Mouse (Mus musculus) intestine, embryonic 16.5 days (tissue): ENCODE measurements around the gene Gosr2. TPM values are rescaled to one million over a fixed set of nuclear protein-coding genes. Genes with fewer than 3 reads are reported as not detected.

Experiments
- ATAC-seq: fragments of 200-750 bp; cut with Nextera tagmentation; 2 replicates; pipeline ENCODE4 v1.8.0; 2017; ENCODE audit warnings: moderate TSS enrichment, moderate library complexity
- H3K27ac ChIP-seq: fragments of 300-500 bp; sonication (generic); 2 replicates; pipeline ENCODE4 v1.5.1; 2014; ENCODE audit warnings: mild to moderate bottlenecking, low read length
- H3K27me3 ChIP-seq: fragments of 300-500 bp; sonication (generic); replicated peaks from 2 replicates; pipeline ENCODE4 v1.6.1; 2014; ENCODE audit warnings: low read length, control low read depth, mixed read lengths; ENCODE audit not compliant: control insufficient read depth, insufficient read depth
- H3K36me3 ChIP-seq: fragments of 300-500 bp; sonication (generic); 2 replicates; pipeline ENCODE4 v1.6.1; 2014; ENCODE audit warnings: low read length, control low read depth; ENCODE audit not compliant: control insufficient read depth, insufficient read depth
- H3K4me1 ChIP-seq: fragments of 300-500 bp; sonication (generic); 2 replicates; pipeline ENCODE4 v1.6.1; 2014; ENCODE audit warnings: low read length, control low read depth, mixed read lengths; ENCODE audit not compliant: control insufficient read depth, insufficient read depth
- H3K4me2 ChIP-seq: fragments of 300-500 bp; sonication (generic); 2 replicates; pipeline ENCODE4 v1.6.1; 2014; ENCODE audit warnings: low read depth, low read length, control low read depth
- H3K4me3 ChIP-seq: fragments of 300-500 bp; sonication (generic); 2 replicates; pipeline ENCODE4 v1.5.1; 2014; ENCODE audit warnings: mild to moderate bottlenecking, low read length
- H3K9ac ChIP-seq: fragments of 300-500 bp; sonication (generic); 2 replicates; pipeline ENCODE4 v1.6.1; 2014; ENCODE audit warnings: low read depth, low read length
- H3K9me3 ChIP-seq: fragments of 300-500 bp; sonication (generic); 2 replicates; pipeline ENCODE4 v1.6.1; 2016; ENCODE audit warnings: low read length, control low read depth; ENCODE audit not compliant: control insufficient read depth
- WGBS: fragments of 180-500 bp; shearing (Covaris S2); extraction: QIAGEN DNeasy Blood & Tissue Kit; methylation state at CpG from one replicate; pipeline ENCODE4 v1.1.7; 2014; 5-methylcytosine and 5-hydroxymethylcytosine counted together
- polyA plus RNA-seq: library from polyadenylated mRNA; unstranded; fragments of >200 nt; fragmentation: Nextera tagmentation; extraction: Ambion mirVana; gene quantifications from 2 replicates; pipeline ENCODE4 v1.2.1, GENCODE M21; 2015

Gosr2 gene
- polyA plus RNA-seq, 1 experiment from 2014 or later, result 73.3 TPM

- Histone ChIP-seq H3K9me3 (no peaks in the 10 kb centered on the region), H3K4me2 (no peak overlapping the region), H3K36me3 (peaks cover 8% of the 10 kb centered on the region; the same call in 1 of the 2 replicates), H3K27ac (no peak overlapping the region), H3K4me3 (no peak overlapping the region), H3K9ac (no peak overlapping the region), H3K27me3 (no peaks in the 10 kb centered on the region), H3K4me1 (no peaks in the 10 kb centered on the region)
- ATAC-seq, result peak; percentile 52
- 47% methylated on average over 3 of the region's 3 CpGs for WGBS
These were observed 22.1 kb downstream of the Gosr2 start for GRCm38 (mm10) chr11:103675556-103675955.

GRCm38 (mm10) chr11:103666907-103667426 lies 30.7 kb downstream of the Gosr2 start:
- no peak for ATAC-seq
- H3K27me3 ChIP-seq, result peaks cover 3% of the 10 kb centered on the region; the same call in 1 of the 2 replicates
- WGBS, result 64% methylated on average over 13 of the region's 13 CpGs
- H3K4me2 ChIP-seq, result no peak overlapping the region
- H3K9ac ChIP-seq, result no peak overlapping the region
- H3K36me3 ChIP-seq, result no peaks in the 10 kb centered on the region
- H3K27ac ChIP-seq, result no peak overlapping the region
- H3K4me3 ChIP-seq, result no peak overlapping the region
- no peaks in the 10 kb centered on the region for H3K9me3 ChIP-seq
- H3K4me1 ChIP-seq, result no peaks in the 10 kb centered on the region

- no peak for ATAC-seq
- Histone ChIP-seq H3K4me2 (no peak overlapping the region), H3K27ac (no peak overlapping the region), H3K4me1 (no peaks in the 10 kb centered on the region), H3K9me3 (no peaks in the 10 kb centered on the region), H3K27me3 (peaks cover 3% of the 10 kb centered on the region; the same call in 1 of the 2 replicates), H3K9ac (no peak overlapping the region), H3K36me3 (no peaks in the 10 kb centered on the region), H3K4me3 (no peak overlapping the region)
- WGBS, result 42% methylated on average over 10 of the region's 10 CpGs
These were observed 31.4 kb downstream of the Gosr2 start for GRCm38 (mm10) chr11:103666181-103666906.

- Histone ChIP-seq H3K27me3 (peaks cover 3% of the 10 kb centered on the region; the same call in 1 of the 2 replicates), H3K9me3 (no peaks in the 10 kb centered on the region), H3K36me3 (no peaks in the 10 kb centered on the region), H3K4me2 (no peak overlapping the region), H3K9ac (no peak overlapping the region), H3K4me1 (no peaks in the 10 kb centered on the region), H3K27ac (no peak overlapping the region), H3K4me3 (no peak overlapping the region)
- no peak for ATAC-seq
- WGBS, result 42% methylated on average over 1 of the region's 1 CpGs
These were observed 32.0 kb downstream of the Gosr2 start for GRCm38 (mm10) chr11:103665695-103666094.

GRCm38 (mm10) chr11:103663119-103663518 lies 34.6 kb downstream of the Gosr2 start:
- H3K9me3 ChIP-seq, result no peaks in the 10 kb centered on the region
- no peaks in the 10 kb centered on the region for H3K36me3 ChIP-seq
- H3K9ac ChIP-seq, result no peak overlapping the region
- no peaks in the 10 kb centered on the region for H3K4me1 ChIP-seq
- ATAC-seq, result no peak
- 82% methylated on average over 8 of the region's 8 CpGs for WGBS
- H3K27me3 ChIP-seq, result peaks cover 3% of the 10 kb centered on the region; the same call in 1 of the 2 replicates
- H3K27ac ChIP-seq, result no peak overlapping the region
- H3K4me3 ChIP-seq, result no peak overlapping the region
- no peak overlapping the region for H3K4me2 ChIP-seq

- H3K36me3 ChIP-seq, result no peaks in the 10 kb centered on the region
- ATAC-seq, result no peak
- H3K4me1 ChIP-seq, result no peaks in the 10 kb centered on the region
- H3K9me3 ChIP-seq, result no peaks in the 10 kb centered on the region
- H3K4me2 ChIP-seq, result no peak overlapping the region
- no peak overlapping the region for H3K4me3 ChIP-seq
- no peak overlapping the region for H3K27ac ChIP-seq
- H3K9ac ChIP-seq, result no peak overlapping the region
- 66% methylated on average over 5 of the region's 5 CpGs for WGBS
- H3K27me3 ChIP-seq, result peaks cover 3% of the 10 kb centered on the region; the same call in 1 of the 2 replicates
These were observed 35.2 kb downstream of the Gosr2 start for GRCm38 (mm10) chr11:103662546-103662945.

- peaks cover 3% of the 10 kb centered on the region; the same call in 1 of the 2 replicates for H3K27me3 ChIP-seq
- WGBS, result 52% methylated on average over 4 of the region's 4 CpGs
- no peak overlapping the region for H3K4me3 ChIP-seq
- ATAC-seq, result no peak
- no peak overlapping the region for H3K4me2 ChIP-seq
- H3K36me3 ChIP-seq, result no peaks in the 10 kb centered on the region
- H3K9ac ChIP-seq, result no peak overlapping the region
- H3K9me3 ChIP-seq, result no peaks in the 10 kb centered on the region
- H3K27ac ChIP-seq, result no peak overlapping the region
- H3K4me1 ChIP-seq, result no peaks in the 10 kb centered on the region
These were observed 35.8 kb downstream of the Gosr2 start for GRCm38 (mm10) chr11:103661863-103662262.

- H3K9me3 ChIP-seq, result no peaks in the 10 kb centered on the region
- H3K27ac ChIP-seq, result no peak overlapping the region
- no peaks in the 10 kb centered on the region for H3K27me3 ChIP-seq
- H3K4me3 ChIP-seq, result no peak overlapping the region
- H3K9ac ChIP-seq, result no peak overlapping the region
- peaks cover 3% of the 10 kb centered on the region; the same call in 1 of the 2 replicates for H3K4me1 ChIP-seq
- H3K4me2 ChIP-seq, result no peak overlapping the region
- no peak for ATAC-seq
- 84% methylated on average over 7 of the region's 7 CpGs for WGBS
- no peaks in the 10 kb centered on the region for H3K36me3 ChIP-seq
These were observed 39.5 kb downstream of the Gosr2 start for GRCm38 (mm10) chr11:103658189-103658588.

- no peaks in the 10 kb centered on the region for H3K36me3 ChIP-seq
- peaks cover 11% of the 10 kb centered on the region for H3K27me3 ChIP-seq
- H3K9ac ChIP-seq, result no peak overlapping the region
- ATAC-seq, result no peak
- no peak overlapping the region for H3K27ac ChIP-seq
- WGBS, result 6% methylated on average over 3 of the region's 3 CpGs
- no peak overlapping the region for H3K4me3 ChIP-seq
- H3K4me2 ChIP-seq, result no peak overlapping the region
- no peaks in the 10 kb centered on the region for H3K9me3 ChIP-seq
- H3K4me1 ChIP-seq, result peaks cover 3% of the 10 kb centered on the region; the same call in 1 of the 2 replicates
These were observed 41.2 kb downstream of the Gosr2 start for GRCm38 (mm10) chr11:103656520-103656919.
